Mouse (Mus musculus) intestine, embryonic 14.5 days (tissue): ENCODE results near the gene Rnf216. TPM values are rescaled to one million over a fixed set of nuclear protein-coding genes. Genes with fewer than 3 reads are reported as not detected.

ENCODE experiments used
- ATAC-seq: fragments of 200-750 bp; cut with Nextera tagmentation; replicated peaks from 2 replicates; pipeline ENCODE4 v1.8.0; 2017; ENCODE audit warnings: low read depth, moderate number of reproducible peaks, moderate TSS enrichment, moderate library complexity; ENCODE audit not compliant: low FRiP score, low TSS enrichment
- DNase-seq: peaks from one replicate; pipeline ENCODE4 v3.0.0-alpha.2; 2018; ENCODE audit warnings: low spot score
- H3K27ac ChIP-seq: fragments of 300-500 bp; sonication (generic); 2 replicates; pipeline ENCODE4 v1.5.1; 2014; ENCODE audit warnings: low read depth, mild to moderate bottlenecking, control low read depth
- H3K27me3 ChIP-seq: fragments of 300-500 bp; sonication (generic); replicated peaks from 2 replicates; pipeline ENCODE4 v1.6.1; 2014; ENCODE audit warnings: low read length, control low read depth; ENCODE audit not compliant: control insufficient read depth, insufficient read depth
- H3K36me3 ChIP-seq: fragments of 300-500 bp; sonication (generic); 2 replicates; pipeline ENCODE4 v1.6.1; 2014; ENCODE audit warnings: low read length, control low read depth; ENCODE audit not compliant: control insufficient read depth, insufficient read depth
- H3K4me1 ChIP-seq: fragments of 300-500 bp; sonication (generic); replicated peaks from 2 replicates; pipeline ENCODE4 v1.6.1; 2014; ENCODE audit warnings: low read length, control low read depth, mixed read lengths; ENCODE audit not compliant: control insufficient read depth, insufficient read depth
- H3K4me2 ChIP-seq: fragments of 300-500 bp; sonication (generic); 2 replicates; pipeline ENCODE4 v1.6.1; 2014; ENCODE audit warnings: low read length
- H3K4me3 ChIP-seq: fragments of 300-500 bp; sonication (generic); 2 replicates; pipeline ENCODE4 v1.5.1; 2014; ENCODE audit warnings: low read depth, low read length, control low read depth, mixed read lengths
- H3K9ac ChIP-seq: fragments of 300-500 bp; sonication (generic); 2 replicates; pipeline ENCODE4 v1.6.1; 2014; ENCODE audit warnings: mild to moderate bottlenecking, low read length
- H3K9me3 ChIP-seq: fragments of 300-500 bp; sonication (generic); 2 replicates; pipeline ENCODE4 v1.6.1; 2016; ENCODE audit warnings: low read length, control low read depth; ENCODE audit not compliant: control insufficient read depth
- WGBS: fragments of 180-500 bp; shearing (Covaris S2); extraction: QIAGEN DNeasy Blood & Tissue Kit; methylation state at CpG from one replicate; pipeline ENCODE4 v1.1.7; 2014; 5-methylcytosine and 5-hydroxymethylcytosine counted together
- polyA plus RNA-seq: library from polyadenylated mRNA; unstranded; fragments of >200 nt; fragmentation: Nextera tagmentation; extraction: Ambion mirVana; gene quantifications from 2 replicates; pipeline ENCODE4 v1.2.1, GENCODE M21; 2014

Rnf216 gene
- polyA plus RNA-seq: 31.0 and 32.0 TPM in 2 replicates

DNA sequence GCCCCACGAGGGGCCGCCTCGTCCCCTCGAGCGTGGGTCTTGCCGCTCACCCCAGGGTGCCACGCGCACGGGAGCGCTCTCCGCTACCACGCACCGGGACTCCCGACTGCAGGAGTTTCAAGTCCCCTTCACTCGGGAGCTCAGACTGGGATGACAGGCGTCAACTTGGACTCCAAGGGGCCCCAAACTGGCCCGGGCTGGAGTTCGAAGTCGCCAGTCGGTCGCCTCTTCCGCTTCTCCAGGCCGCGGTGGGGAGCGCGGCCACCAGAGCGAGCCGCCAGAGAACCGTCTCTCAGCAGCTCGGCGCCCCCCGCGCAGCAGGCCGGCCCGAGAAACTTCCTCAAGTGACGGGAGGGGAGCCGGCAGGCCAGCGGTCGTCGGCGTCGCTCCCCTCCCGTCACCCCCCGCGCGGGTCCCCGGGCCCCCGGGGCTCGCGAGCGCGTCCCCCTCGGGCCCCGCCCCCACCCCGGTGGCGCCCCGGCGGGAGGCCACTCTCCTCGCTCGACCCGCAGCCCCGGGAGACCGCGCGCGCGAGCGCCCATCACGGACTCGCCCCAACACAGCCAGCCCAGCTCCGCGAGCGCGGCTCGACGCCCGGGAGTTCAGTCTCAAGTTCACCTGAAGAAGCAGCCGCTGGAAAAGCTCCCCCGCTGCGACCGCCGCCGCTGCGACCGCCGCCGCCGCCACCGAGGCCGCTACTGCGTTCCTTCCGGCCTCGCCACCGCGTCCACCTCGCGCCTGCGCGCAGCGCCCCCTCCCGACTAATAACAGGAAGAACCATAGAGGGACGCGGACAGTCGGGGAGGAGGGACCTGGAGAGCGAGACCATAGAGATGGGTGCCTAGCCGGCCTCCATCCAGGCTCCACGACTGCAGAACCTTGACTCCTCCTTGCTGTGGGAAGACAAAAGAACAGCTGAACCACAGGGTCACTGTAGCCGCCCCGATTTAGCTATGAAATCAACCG, at the start of gene Rnf216:
Gene Rnf216 (minus strand): TSS at position 714 of the 966 bp plus-strand sequence.
- under 1% methylated on average over 101 of the region's 110 CpGs for WGBS
- H3K36me3 ChIP-seq: no peaks in the 10 kb centered on the region; the same call in 1 of the 2 replicates

DNA sequence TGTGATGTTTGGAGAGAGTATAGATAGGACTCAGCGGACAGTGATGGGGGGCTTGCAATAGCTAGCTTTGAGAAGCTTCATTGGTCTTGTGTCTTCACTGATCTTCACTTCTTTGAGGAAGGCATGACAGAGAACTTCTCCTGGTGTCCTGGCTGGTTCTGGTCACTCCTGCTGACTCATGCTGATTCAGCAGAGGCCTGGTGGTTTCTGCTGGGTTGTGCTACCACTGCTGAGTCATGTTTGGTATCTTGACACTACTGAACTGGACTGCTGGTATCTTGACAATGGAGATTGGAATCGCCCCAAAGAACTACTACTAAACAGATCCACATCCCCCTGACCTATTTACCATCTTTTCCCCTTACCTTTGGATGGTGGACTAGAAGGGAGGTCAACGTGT, 42.7 kb upstream of the Rnf216 start:
- H3K27me3 ChIP-seq: peaks cover 40% of the 10 kb centered on the region
- H3K27ac ChIP-seq: no peak overlapping the region
- H3K9me3 ChIP-seq: 0 out of 2 replicates have a peak, but pooled peaks cover 2% of the 10 kb centered on the region
- H3K4me2 ChIP-seq: no peak overlapping the region
- 95% methylated on average over 3 of the region's 3 CpGs for WGBS
- DNase-seq: no peak
- no peaks in the 10 kb centered on the region for H3K36me3 ChIP-seq
- no peak overlapping the region for H3K4me3 ChIP-seq
- no peaks in the 10 kb centered on the region for H3K4me1 ChIP-seq
- no peak overlapping the region for H3K9ac ChIP-seq
- no peak for ATAC-seq

More for the DNA sequence above, at the start of gene Rnf216:
- Histone ChIP-seq H3K4me2 (peak within 1 kb of the TSS; percentile 75), H3K4me1 (peaks cover 10% of the 10 kb centered on the region), H3K27ac (peak within 1 kb of the TSS; percentile 89), H3K9me3 (no peaks in the 10 kb centered on the region), H3K9ac (peak within 1 kb of the TSS; percentile 85), H3K27me3 (no peaks in the 10 kb centered on the region), H3K4me3 (peak within 1 kb of the TSS; percentile 94)
- peak; percentile 94 for ATAC-seq
- DNase-seq: peak; percentile 94

DNA sequence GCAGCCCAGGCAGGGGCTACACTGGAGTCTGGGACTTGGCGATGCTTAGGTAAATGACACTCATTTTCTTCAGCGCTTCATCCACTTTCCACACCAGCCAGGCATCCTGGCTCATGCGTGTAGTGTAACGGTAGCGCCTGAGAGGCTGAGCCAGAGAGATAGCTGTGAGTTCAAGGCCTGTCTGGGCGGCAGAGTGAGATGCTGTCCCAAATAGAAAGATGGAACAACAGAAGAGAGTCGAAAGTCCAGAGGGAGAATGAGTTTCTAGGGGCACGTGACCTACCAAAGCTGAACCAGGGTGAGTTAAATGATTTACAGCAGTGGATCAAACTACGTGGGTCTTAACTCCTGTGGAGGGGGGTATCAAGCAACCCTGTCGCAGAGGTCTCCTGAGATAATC, 41.0 kb upstream of the Rnf216 start:
- H3K4me1 ChIP-seq: no peaks in the 10 kb centered on the region

DNA sequence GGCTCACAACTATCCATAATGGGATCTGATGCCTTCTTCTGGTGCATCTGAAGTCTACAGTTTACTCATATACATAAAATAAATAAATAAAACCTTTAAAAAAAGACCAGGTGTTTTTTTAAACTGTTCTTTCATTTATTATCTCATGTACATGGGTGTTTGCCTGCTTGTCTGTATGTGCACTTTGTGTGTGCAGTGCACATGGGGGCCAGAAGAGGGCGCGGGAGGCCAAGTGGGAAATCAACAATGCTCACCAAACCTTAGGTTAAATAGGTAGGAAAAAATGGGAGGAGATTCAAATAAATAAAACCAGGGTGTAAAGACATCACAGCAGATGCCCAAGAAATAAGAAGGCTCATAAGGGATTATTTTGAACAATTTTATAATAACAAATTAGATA, 37.2 kb upstream of the Rnf216 start:
- DNase-seq (no peak), ATAC-seq (no peak)
- Histone ChIP-seq H3K9ac (no peak overlapping the region), H3K36me3 (no peaks in the 10 kb centered on the region), H3K27me3 (0 out of 2 replicates have a peak, but pooled peaks cover 2% of the 10 kb centered on the region), H3K9me3 (0 out of 2 replicates have a peak, but pooled peaks cover 4% of the 10 kb centered on the region), H3K4me3 (no peak overlapping the region), H3K4me2 (no peak overlapping the region), H3K27ac (no peak overlapping the region), H3K4me1 (no peaks in the 10 kb centered on the region)
- 84% methylated on average over 2 of the region's 2 CpGs for WGBS

More for the DNA sequence above, 41.0 kb upstream of the Rnf216 start:
- H3K4me3 ChIP-seq: no peak overlapping the region
- no peak for ATAC-seq
- WGBS: 88% methylated on average over 10 of the region's 10 CpGs
- H3K27me3 ChIP-seq: peaks cover 33% of the 10 kb centered on the region
- no peak for DNase-seq
- no peaks in the 10 kb centered on the region for H3K36me3 ChIP-seq
- H3K9ac ChIP-seq: no peak overlapping the region
- 0 out of 2 replicates have a peak, but pooled peaks cover 4% of the 10 kb centered on the region for H3K9me3 ChIP-seq
- H3K27ac ChIP-seq: no peak overlapping the region
- no peak overlapping the region for H3K4me2 ChIP-seq

DNA sequence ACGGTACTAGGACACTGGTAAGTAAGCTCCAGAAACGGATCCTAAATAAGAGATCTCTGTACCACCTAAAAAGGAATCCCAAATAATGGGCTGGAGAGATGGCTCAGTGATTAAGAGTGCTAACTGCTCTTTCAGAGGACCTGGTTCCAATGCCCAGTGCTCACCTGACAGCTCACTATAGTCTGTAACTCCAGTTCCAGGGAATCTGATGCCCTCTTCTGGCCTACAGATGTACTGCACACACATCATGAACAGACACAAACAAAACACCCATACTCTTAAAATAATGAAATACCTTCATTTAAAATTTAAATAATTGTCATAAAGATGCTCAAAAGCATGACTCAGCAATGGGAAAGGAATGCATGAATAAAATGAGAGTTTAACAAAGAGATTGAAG, 36.7 kb upstream of the Rnf216 start:
- ATAC-seq: no peak
- Histone ChIP-seq H3K4me3 (no peak overlapping the region), H3K9me3 (0 out of 2 replicates have a peak, but pooled peaks cover 4% of the 10 kb centered on the region), H3K36me3 (no peaks in the 10 kb centered on the region), H3K4me2 (no peak overlapping the region), H3K9ac (no peak overlapping the region), H3K27me3 (no peaks in the 10 kb centered on the region), H3K27ac (no peak overlapping the region), H3K4me1 (no peaks in the 10 kb centered on the region)
- DNase-seq: no peak
- WGBS: 90% methylated on average over 2 of the region's 2 CpGs

DNA sequence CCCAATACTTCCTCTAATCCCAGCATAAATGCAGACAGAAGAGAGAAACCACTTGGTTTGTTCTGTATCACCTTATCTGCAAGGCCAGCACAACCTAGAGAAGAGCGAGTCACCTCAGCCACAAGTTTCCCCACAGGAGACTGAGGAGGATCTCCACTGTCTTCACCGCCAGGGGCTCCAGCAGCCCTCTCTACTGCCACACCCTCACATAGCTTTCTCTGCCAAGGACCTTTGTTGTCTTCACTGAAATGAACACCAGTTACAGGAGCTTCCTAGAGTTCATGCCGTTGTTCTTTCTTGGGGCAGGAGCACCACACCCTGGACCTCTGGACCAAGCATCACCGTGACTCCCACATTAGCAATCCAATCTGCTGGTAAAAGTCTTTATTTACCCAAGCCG, 35.9 kb upstream of the Rnf216 start:
- no peaks in the 10 kb centered on the region for H3K36me3 ChIP-seq
- H3K4me3 ChIP-seq: no peak overlapping the region
- no peaks in the 10 kb centered on the region for H3K27me3 ChIP-seq
- ATAC-seq (no peak), DNase-seq (no peak)
- no peak overlapping the region for H3K9ac ChIP-seq
- H3K4me2 ChIP-seq: no peak overlapping the region
- no peaks in the 10 kb centered on the region for H3K4me1 ChIP-seq
- 86% methylated on average over 5 of the region's 5 CpGs for WGBS
- H3K27ac ChIP-seq: no peak overlapping the region
- H3K9me3 ChIP-seq: 0 out of 2 replicates have a peak, but pooled peaks cover 4% of the 10 kb centered on the region

DNA sequence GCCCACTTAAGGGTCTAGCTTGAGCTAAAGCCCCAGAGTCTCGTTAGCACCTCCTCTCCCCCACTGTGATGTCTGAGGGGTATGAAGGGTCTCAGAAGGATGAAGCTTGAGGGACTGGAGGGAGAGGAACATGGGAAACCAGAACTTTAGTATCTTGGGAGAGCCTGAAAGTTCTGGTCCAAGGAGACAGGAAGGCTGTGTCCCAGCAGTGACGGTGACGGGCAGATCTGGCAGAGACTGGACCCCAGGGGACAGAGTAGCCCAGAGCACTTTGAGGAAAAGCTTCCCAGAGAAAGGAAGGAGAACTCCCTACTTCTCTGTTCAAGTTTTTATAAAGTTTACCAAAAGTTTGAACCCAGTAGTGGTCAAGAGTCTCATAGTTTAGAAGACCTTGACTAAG, 34.7 kb upstream of the Rnf216 start, which contains the start of gene Olfr718-ps1:
Gene Olfr718-ps1 (minus strand): TSS at position 101 of the 400 bp plus-strand sequence.
- Histone ChIP-seq H3K4me2 (no peak within 1 kb of the TSS), H3K4me3 (no peak within 1 kb of the TSS), H3K9me3 (0 out of 2 replicates have a peak, but pooled peaks cover 4% of the 10 kb centered on the region), H3K36me3 (no peaks in the 10 kb centered on the region), H3K9ac (no peak within 1 kb of the TSS), H3K4me1 (no peaks in the 10 kb centered on the region), H3K27me3 (no peaks in the 10 kb centered on the region), H3K27ac (no peak within 1 kb of the TSS)
- no peak for DNase-seq
- no peak for ATAC-seq
- WGBS: 66% methylated on average over 3 of the region's 3 CpGs

DNA sequence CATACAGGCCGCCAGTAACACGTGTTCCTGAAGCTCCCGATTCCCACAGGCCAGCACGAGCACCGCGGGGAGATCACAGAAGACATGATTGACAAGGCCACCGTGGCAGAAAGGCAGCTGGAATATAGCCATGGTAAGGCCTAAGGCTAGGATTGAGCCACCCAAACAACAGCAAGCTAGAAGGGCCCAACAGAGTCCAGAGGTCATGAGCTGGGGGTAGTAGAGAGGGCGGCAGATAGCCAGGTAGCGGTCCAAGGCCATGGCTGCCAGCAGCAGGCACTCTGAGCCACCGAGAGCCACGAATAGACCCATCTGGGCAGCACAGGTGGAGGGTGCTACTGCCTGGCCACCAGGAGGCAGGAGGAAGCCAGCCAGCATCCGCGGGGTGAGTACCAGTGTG, 24.8 kb upstream of the Rnf216 start:
- H3K27me3 ChIP-seq: no peaks in the 10 kb centered on the region
- ATAC-seq: no peak
- DNase-seq: no peak
- no peaks in the 10 kb centered on the region for H3K9me3 ChIP-seq
- H3K9ac ChIP-seq: no peak overlapping the region
- H3K4me1 ChIP-seq: no peaks in the 10 kb centered on the region
- no peak overlapping the region for H3K4me2 ChIP-seq
- no peak overlapping the region for H3K4me3 ChIP-seq
- no peak overlapping the region for H3K27ac ChIP-seq
- no peaks in the 10 kb centered on the region for H3K36me3 ChIP-seq
- WGBS: 88% methylated on average over 13 of the region's 13 CpGs
